Mouse (Mus musculus) kidney, adult 11 months (tissue): ENCODE measurements around the gene Hspb11.

Experiments
- DNase-seq: peaks from one replicate; pipeline ENCODE4 v3.0.0; 2022

Hspb11 gene

GRCm38 (mm10) chr4:107253125-107254091 lies at the start of gene Hspb11, which contains the start of gene Lrrc42:
Hspb11 (plus strand) TSS chr4:107253593.
Lrrc42 (minus strand) TSS chr4:107253532.
- peak; percentile 96 for DNase-seq

DNA sequence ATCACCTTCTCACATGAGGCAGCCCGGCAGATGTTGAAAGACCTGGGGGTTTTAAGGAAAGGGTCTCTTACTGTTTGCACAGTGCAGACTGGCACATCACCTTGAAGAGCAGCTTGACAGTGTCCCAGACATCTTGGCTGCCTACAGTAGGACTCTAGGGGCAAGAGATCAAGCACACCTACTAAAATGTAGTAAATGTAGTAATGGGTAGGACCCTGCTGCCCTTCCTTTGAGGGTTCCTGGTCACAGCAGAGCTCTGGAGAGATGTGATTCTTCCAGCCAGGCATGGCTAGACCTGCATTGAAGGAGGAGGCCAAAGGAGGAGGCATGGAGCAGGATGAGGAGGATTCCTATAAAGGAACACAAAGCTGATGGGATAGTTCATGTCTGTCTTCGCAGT lies 46.4 kb upstream of the Hspb11 start:
- no peak for DNase-seq

- no peak for DNase-seq
These were observed 44.5 kb upstream of the Hspb11 start, which contains the start of gene Ldlrad1 for GRCm38 (mm10) chr4:107208880-107209279. Ldlrad1 (plus strand) TSS chr4:107209180.

- DNase-seq = no peak
These were observed 42.8 kb upstream of the Hspb11 start for GRCm38 (mm10) chr4:107210483-107211097.

- DNase-seq = no peak
These were observed 41.9 kb upstream of the Hspb11 start for GRCm38 (mm10) chr4:107211465-107211864.

DNA sequence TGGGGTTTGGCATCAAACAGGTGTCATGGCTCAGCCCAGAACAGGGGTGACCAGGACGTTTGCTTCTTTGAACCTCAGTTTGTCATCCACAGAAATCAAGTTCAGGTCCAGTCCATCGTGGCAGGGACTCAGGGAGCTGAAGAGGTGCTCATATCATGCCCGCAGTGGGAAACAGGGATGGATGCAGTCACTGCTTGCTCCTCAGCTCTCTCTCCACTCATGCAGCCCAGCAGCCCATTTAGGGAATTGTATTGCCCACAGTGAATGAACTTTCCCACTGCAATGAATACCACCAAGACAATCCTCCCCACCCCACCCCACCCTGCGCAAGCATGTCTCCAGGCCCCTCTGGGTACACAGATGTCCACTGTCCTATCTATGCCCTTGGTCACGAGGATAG lies 41.5 kb upstream of the Hspb11 start:
- DNase-seq = no peak

- no peak for DNase-seq
These were observed 39.9 kb upstream of the Hspb11 start for GRCm38 (mm10) chr4:107213279-107214011.

DNA sequence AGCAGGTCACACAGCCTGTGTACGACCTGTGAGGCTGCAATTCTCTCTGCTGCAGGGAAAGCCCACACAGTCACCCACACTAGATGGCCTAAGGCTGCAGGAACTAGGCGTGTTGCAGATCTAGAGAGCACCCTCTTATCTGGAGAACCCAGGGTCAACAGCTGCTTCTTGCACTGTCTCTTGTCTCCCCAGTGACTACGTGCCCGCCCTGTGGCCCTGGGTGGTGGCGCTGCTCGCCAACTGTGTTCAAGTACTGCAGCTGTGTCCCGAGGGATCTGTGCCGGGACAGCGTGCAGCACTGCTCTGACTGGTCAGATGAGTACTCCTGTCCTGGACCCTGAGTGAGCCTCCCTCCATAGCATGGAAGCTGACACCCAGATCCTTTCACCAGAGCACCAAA lies 35.8 kb upstream of the Hspb11 start:
- DNase-seq = no peak

DNA sequence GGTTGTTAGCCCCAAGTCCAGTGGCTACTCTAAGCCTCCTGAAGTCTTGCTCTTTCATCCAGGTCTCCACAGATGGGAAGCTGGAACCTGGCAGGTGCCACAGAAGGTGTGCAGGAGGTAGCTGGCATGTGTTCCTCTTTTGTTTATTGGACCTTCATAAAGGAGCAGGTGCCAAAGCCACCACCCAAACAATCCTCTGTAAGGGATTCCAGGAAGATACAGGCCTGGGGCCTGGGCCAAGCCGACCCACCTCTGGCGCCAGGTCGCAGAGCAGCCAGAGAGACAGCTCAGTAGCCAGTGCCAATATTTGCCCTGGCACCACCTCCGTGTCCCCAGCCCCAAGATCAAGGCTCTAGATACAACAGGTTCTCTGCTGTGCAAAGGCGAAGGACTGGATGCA lies 31.9 kb upstream of the Hspb11 start:
- no peak for DNase-seq

DNA sequence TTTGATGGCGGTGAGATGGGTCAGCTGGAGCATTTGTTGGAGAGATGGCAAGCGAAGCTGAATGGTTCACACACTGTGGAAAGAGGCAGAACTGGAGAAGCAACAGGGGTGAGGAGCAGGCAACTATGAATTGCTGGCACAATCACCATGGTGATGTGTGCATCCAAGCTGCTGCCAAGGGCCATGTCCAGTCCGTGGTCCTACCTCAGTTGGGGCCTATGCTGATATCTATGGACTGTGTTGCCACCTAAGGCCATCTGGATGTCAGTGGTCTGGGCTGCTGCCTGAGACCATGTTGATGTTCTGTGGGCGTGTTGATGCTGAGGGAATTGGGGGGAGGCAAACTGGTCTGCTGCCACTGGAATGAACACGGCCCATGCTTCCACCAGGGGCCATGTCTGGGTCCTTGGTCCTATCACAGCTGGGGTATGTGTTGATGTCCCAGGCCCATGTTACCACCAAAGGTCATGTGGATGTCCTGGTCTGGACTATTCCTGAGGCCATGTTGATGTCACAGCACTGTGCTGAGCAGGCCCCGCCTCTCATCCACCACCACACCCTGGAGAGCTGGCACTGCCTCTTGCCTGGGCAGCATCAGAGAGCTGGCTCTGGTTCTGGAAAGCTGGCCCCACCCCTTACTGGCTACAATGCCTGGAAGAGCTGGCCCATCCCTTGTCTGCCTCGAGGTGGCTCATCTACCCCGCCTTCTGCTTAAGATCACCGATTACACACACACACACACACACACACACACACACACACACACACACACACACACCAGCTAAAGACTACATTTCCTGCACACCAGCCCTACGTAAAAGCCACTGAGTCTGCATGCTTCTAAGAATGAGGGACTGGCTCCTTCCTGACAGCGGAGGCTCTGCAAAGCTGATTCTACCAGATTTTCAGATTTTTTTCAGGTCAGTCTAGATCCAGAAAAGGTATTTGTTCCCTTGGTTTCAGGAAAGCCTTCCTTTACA lies 29.9 kb upstream of the Hspb11 start:
- DNase-seq = peak; percentile 19

- no peak for DNase-seq
These were observed 27.1 kb upstream of the Hspb11 start for GRCm38 (mm10) chr4:107226313-107226712.

GRCm38 (mm10) chr4:107232219-107232618 lies 21.2 kb upstream of the Hspb11 start:
- DNase-seq = no peak

- no peak for DNase-seq
These were observed 15.1 kb upstream of the Hspb11 start for GRCm38 (mm10) chr4:107238253-107238652.

- no peak for DNase-seq
These were observed 13.2 kb upstream of the Hspb11 start for GRCm38 (mm10) chr4:107240196-107240595.

DNA sequence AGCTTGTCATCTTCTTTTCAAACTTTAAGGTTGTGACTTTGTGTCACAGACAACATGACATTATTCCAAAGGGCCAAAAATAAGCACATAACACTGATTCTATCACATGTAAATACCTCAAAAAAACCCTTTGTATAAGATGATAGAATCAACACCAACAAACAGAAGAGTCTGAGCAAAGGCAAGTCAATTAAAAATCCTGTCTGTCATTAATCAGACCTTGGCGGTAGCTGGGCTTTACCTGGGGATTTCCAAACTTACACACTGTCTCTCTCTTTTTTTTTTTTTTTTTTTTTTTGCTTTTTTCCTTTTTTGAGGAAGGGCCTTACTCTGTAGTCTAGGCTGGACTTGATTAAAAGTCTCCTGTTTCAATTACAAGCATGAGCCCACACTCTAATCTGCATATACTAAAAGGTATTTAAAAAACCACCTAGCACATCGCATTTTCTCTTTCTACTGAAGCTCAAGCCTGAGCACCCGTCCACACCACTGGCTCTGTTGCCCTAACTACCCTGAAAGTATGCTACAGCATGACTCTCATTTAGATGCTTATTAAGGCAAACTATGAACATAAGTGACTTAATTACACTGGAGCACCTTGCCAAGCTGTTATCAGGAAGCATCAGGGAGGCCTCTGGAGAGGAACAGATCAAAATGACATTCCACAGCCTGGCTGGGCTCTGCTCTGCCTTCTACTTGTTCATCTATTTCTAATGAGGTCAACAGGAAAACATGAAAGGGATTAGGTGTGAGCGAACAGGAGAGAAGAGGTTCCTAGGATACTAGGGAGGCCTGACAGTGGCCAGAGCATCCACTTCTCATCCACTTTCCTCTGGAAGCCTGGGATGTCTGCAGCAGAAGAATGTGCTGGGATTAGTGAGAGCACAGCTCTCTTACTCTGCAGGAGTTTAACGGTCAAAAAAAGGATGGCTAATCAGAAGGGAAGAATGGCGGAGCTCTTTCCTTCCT lies 9.7 kb upstream of the Hspb11 start:
- peak; percentile 15 for DNase-seq

GRCm38 (mm10) chr4:107245368-107245767 lies 8.0 kb upstream of the Hspb11 start:
- DNase-seq = no peak

DNA sequence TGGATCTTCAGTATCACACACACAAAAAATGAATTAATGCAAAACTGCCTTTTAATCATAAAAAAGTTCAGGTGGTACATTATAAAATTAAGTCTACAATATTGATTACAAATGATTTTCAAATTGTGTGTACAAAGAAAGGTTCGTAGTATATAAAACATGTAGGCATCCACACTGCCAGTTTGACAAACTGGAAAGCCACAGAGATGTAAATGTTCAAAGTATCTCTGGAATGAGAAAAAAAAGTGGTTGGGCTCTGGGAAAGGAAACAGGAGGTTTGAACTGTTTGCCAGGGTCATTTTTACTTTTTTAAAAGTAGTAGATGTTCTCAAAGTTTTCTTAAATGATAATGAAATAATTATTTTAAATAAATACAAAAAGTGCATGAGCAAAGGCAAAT lies 7.4 kb upstream of the Hspb11 start:
- DNase-seq = no peak

GRCm38 (mm10) chr4:107247110-107247509 lies 6.3 kb upstream of the Hspb11 start:
- DNase-seq = no peak

GRCm38 (mm10) chr4:107248061-107248460 lies 5.3 kb upstream of the Hspb11 start:
- no peak for DNase-seq

GRCm38 (mm10) chr4:107249471-107249870 lies 3.9 kb upstream of the Hspb11 start:
- DNase-seq = no peak

DNA sequence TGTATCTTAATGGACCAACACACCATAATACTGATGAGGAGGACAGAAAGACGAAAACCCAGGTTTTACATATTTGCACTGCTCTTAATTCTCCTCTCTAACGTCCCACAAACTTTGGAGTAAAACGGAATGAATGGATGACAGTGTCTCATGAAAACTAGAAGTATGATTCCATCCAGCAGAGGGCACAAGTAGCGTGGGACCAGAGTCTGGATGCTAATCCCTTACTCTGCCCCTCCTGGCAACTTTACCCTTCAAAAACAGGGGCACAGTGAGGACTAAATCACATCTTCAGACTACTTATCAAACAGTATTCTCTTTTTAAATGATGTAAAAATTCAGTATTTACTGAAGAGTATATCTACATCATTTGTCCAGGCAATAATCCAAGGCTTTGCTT lies 2.9 kb upstream of the Hspb11 start:
- DNase-seq = peak; percentile 14
